Mouse (Mus musculus) olfactory bulb, adult 2 months (tissue): ENCODE results near the gene Nipal3.

Experiments
- CTCF ChIP-seq: fragments of 200-500 bp; IDR thresholded peaks from 2 replicates; pipeline ENCODE4 v1.5.1; 2012; ENCODE audit warnings: low read depth, mild to moderate bottlenecking, low read length, moderate library complexity; ENCODE audit not compliant: insufficient read depth
- POLR2A ChIP-seq: fragments of 200-500 bp; IDR thresholded peaks from 2 replicates; pipeline ENCODE4 v1.6.1; 2012; ENCODE audit warnings: mild to moderate bottlenecking, low read depth, low read length, moderate library complexity; ENCODE audit not compliant: insufficient read depth

- TF ChIP-seq CTCF (no peak), POLR2A (no peak)
These were observed 25.6 kb upstream of the Nipal3 start for GRCm38 (mm10) chr4:135520421-135520820.
